Mouse (Mus musculus) intestine, postnatal 0 days (tissue): Measurements from ENCODE around the gene Opcml. TPM values are rescaled to one million over a fixed set of nuclear protein-coding genes. Genes with fewer than 3 reads are reported as not detected.

Experiments
- ATAC-seq: fragments of 200-750 bp; cut with Nextera tagmentation; 2 replicates; pipeline ENCODE4 v1.8.0; 2017; ENCODE audit warnings: mild to moderate bottlenecking, moderate TSS enrichment, moderate library complexity
- H3K27ac ChIP-seq: fragments of 300-500 bp; sonication (generic); 2 replicates; pipeline ENCODE4 v1.5.1; 2014; ENCODE audit warnings: mild to moderate bottlenecking, low read depth, low read length, moderate library complexity
- H3K27me3 ChIP-seq: fragments of 300-500 bp; sonication (generic); replicated peaks from 2 replicates; pipeline ENCODE4 v1.6.1; 2014; ENCODE audit warnings: low read length, mixed read lengths; ENCODE audit not compliant: control insufficient read depth, insufficient read depth
- H3K36me3 ChIP-seq: fragments of 300-500 bp; sonication (generic); 2 replicates; pipeline ENCODE4 v1.6.1; 2014; ENCODE audit warnings: mild to moderate bottlenecking, moderate library complexity; ENCODE audit not compliant: control insufficient read depth, insufficient read depth
- H3K4me1 ChIP-seq: fragments of 300-500 bp; sonication (generic); replicated peaks from 2 replicates; pipeline ENCODE4 v1.6.1; 2014; ENCODE audit warnings: antibody characterized with exemption, low read length, mixed read lengths; ENCODE audit not compliant: control insufficient read depth, insufficient read depth
- H3K4me2 ChIP-seq: fragments of 300-500 bp; sonication (generic); replicated peaks from 2 replicates; pipeline ENCODE4 v1.6.1; 2014; ENCODE audit warnings: low read depth, mild to moderate bottlenecking, moderate library complexity
- H3K4me3 ChIP-seq: fragments of 300-500 bp; sonication (generic); 2 replicates; pipeline ENCODE4 v1.5.1; 2014; ENCODE audit warnings: low read depth, low read length
- H3K9ac ChIP-seq: fragments of 300-500 bp; sonication (generic); 2 replicates; pipeline ENCODE4 v1.6.1; 2014; ENCODE audit warnings: mild to moderate bottlenecking, low read depth, low read length
- H3K9me3 ChIP-seq: fragments of 300-500 bp; sonication (generic); 2 replicates; pipeline ENCODE4 v1.6.1; 2016; ENCODE audit warnings: mixed run types; ENCODE audit not compliant: control insufficient read depth
- CTCF ChIP-seq: sonication (generic); IDR thresholded peaks from 2 replicates; pipeline ENCODE4 v1.5.1; 2016; ENCODE audit warnings: low read depth, mild to moderate bottlenecking, control low read depth, antibody characterized with exemption, moderate library complexity
- WGBS: fragments of 180-500 bp; shearing (Covaris S2); extraction: QIAGEN DNeasy Blood & Tissue Kit; methylation state at CpG from one replicate; pipeline ENCODE4 v1.1.7; 2014; 5-methylcytosine and 5-hydroxymethylcytosine counted together
- polyA plus RNA-seq: library from polyadenylated mRNA; unstranded; fragments of >200 nt; fragmentation: Nextera tagmentation; extraction: Ambion mirVana; gene quantifications from 2 replicates; pipeline ENCODE4 v1.2.1, GENCODE M21; 2015

The Opcml gene
- 1.7 and 2.4 TPM in 2 replicates for polyA plus RNA-seq

- no peak within 1 kb of the TSS for H3K9ac ChIP-seq
- H3K27ac ChIP-seq: no peak within 1 kb of the TSS
- H3K4me1 ChIP-seq: no peaks in the 10 kb centered on the region
- H3K27me3 ChIP-seq: peaks cover 18% of the 10 kb centered on the region
- no peaks in the 10 kb centered on the region for H3K36me3 ChIP-seq
- WGBS: 1% methylated on average over 28 of the region's 28 CpGs
- 0 out of 2 replicates have a peak within 1 kb of the TSS, but pooled peaks have one; percentile 3 for H3K4me3 ChIP-seq
- no peak for TF ChIP-seq CTCF
- ATAC-seq: no peak
- H3K4me2 ChIP-seq: peak within 1 kb of the TSS; percentile 27
- H3K9me3 ChIP-seq: no peaks in the 10 kb centered on the region
These were observed at the start of gene Opcml for GRCm38 (mm10) chr9:27790725-27791638. TSS of gene Opcml (plus strand) at chr9:27790775.

GRCm38 (mm10) chr9:27758709-27759108 is 31.9 kb upstream of the Opcml start:
- ATAC-seq: no peak

DNA sequence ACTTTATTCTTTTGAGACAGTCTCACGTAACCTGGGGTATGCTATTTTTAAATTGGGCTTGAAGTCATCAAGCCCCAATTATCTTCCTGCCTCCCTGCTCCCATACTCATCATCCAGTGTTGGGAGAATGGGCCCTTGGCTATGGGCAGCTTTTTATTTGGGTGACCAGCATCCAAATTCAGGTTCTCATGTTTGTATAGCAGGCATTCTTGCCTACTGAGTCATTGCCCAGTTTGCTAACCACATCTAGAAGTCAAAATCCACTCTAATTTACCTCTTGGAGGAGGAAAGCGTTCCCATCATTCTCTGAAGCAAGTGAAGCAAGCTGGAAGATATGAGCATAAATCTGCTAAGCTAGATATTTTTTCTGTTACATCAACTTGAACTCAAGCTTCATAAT is 29.4 kb upstream of the Opcml start:
- Histone ChIP-seq H3K4me3 (no peak overlapping the region), H3K9ac (no peak overlapping the region), H3K9me3 (no peaks in the 10 kb centered on the region), H3K27ac (no peak overlapping the region), H3K4me1 (no peaks in the 10 kb centered on the region), H3K27me3 (no peaks in the 10 kb centered on the region), H3K4me2 (no peak overlapping the region), H3K36me3 (no peaks in the 10 kb centered on the region)
- TF ChIP-seq CTCF: no peak
- WGBS: 87% methylated on average over 2 of the region's 2 CpGs
- no peak for ATAC-seq

More at GRCm38 (mm10) chr9:27758709-27759108, 31.9 kb upstream of the Opcml start:
- no peaks in the 10 kb centered on the region for H3K27me3 ChIP-seq
- H3K27ac ChIP-seq: no peak overlapping the region
- whole genome bisulfite sequencing: 41% methylated on average over 1 of the region's 1 CpGs
- no peak overlapping the region for H3K4me2 ChIP-seq
- no peak for TF ChIP-seq CTCF
- H3K36me3 ChIP-seq: no peaks in the 10 kb centered on the region
- H3K9me3 ChIP-seq: no peaks in the 10 kb centered on the region
- no peak overlapping the region for H3K9ac ChIP-seq
- H3K4me1 ChIP-seq: no peaks in the 10 kb centered on the region
- no peak overlapping the region for H3K4me3 ChIP-seq

- H3K36me3 ChIP-seq: no peaks in the 10 kb centered on the region
- H3K4me2 ChIP-seq: no peak overlapping the region
- TF ChIP-seq CTCF: no peak
- H3K4me1 ChIP-seq: no peaks in the 10 kb centered on the region
- no peak overlapping the region for H3K4me3 ChIP-seq
- ATAC-seq: no peak
- no peaks in the 10 kb centered on the region for H3K9me3 ChIP-seq
- H3K27me3 ChIP-seq: no peaks in the 10 kb centered on the region
- WGBS: 79% methylated on average over 3 of the region's 3 CpGs
- H3K27ac ChIP-seq: no peak overlapping the region
- H3K9ac ChIP-seq: no peak overlapping the region
These were observed 24.1 kb upstream of the Opcml start for GRCm38 (mm10) chr9:27766446-27766845.

DNA sequence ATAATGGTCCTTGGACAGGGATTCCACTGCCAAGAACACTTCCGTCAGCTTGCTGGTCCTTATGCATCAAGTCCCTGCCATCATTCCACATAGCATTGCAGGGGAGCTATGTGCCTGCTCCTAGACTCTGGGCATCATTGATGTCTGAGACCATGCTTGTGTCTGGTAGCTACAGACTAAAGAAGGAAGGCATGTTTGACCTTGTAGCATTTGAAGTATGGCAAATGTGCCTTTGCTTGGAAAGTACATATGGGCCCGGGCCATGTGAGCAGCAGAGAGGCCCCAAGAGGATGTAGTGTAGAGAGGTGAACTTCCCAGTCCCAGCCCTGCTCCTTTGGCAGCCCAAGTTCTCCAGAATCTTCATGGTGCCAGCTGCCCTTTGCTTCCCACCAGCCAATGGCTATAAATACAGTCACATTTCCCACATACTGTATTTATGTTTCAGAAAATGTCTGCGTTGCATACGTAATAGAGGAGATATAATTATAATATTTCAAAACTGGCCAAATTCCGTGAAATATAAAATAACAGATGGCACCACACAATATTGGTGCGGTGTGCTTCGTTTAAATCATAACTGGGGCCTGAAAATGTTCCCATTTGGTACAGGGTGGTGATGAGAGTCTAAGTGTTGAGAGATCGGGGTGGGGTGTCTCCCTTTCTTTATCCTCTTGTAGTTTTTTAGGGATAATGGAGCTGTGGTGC is 23.2 kb upstream of the Opcml start:
- Histone ChIP-seq H3K27me3 (no peaks in the 10 kb centered on the region), H3K4me1 (no peaks in the 10 kb centered on the region), H3K9ac (no peak overlapping the region), H3K27ac (no peak overlapping the region), H3K4me2 (no peak overlapping the region), H3K9me3 (no peaks in the 10 kb centered on the region), H3K4me3 (no peak overlapping the region), H3K36me3 (no peaks in the 10 kb centered on the region)
- WGBS: 87% methylated on average over 8 of the region's 8 CpGs
- ATAC-seq: no peak
- no peak for TF ChIP-seq CTCF

GRCm38 (mm10) chr9:27768788-27769187 is 21.8 kb upstream of the Opcml start:
- Histone ChIP-seq H3K27me3 (no peaks in the 10 kb centered on the region), H3K36me3 (no peaks in the 10 kb centered on the region), H3K4me2 (no peak overlapping the region), H3K4me3 (no peak overlapping the region), H3K9me3 (no peaks in the 10 kb centered on the region), H3K27ac (no peak overlapping the region), H3K4me1 (no peaks in the 10 kb centered on the region), H3K9ac (no peak overlapping the region)
- ATAC-seq: no peak
- TF ChIP-seq CTCF: no peak
